Comparison of ENCODE assay signal across 9 mouse cellular contexts in the genomic region with DNA sequence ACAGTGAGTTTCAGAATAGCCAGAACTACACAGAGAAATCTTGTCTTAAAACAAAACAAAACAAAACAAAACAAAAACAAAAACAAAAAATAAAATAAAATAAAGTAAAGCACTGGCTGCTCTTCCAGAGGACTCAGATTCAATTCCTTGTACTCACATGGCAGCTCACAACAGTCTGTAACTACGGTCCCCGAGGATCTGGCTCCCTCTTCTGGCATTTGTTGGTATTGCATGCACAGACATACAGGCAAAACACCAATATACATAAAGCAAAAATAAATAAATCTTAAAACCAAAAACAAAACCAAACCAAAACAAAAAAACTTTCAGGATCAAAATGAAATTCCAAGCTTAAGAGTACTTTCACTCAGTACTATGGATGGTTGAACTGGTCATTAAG. TPM values are rescaled to one million over a fixed set of nuclear protein-coding genes. Genes with fewer than 3 reads are reported as not detected.
DNase-seq lines count a peak whose midpoint lies in the region; ATAC-seq and TF ChIP-seq lines count a peak whose summit lies in the region.
"Had no signal": no experiment of that assay in that cellular context is flagged by ENCODE, and none has a peak within 500 bp of the region (broad histone marks: within the 10 kb centered on the region; RNA-seq: fewer than 3 reads in every experiment).

No protein-coding gene starts in this region.

- H3K36me3 ChIP-seq in heart, adult 2 months (ENCODE audit: control insufficient read depth, insufficient read depth, low read length) = no peaks in the 10 kb centered on the region
- no peaks in the 10 kb centered on the region for H3K36me3 ChIP-seq in spleen, adult 2 months (ENCODE audit: control insufficient read depth, insufficient read depth, low read length)
- H3K36me3 ChIP-seq: limb, embryonic 12.5 days had no signal

- H3K9ac ChIP-seq in heart, adult 2 months (ENCODE audit: low read depth, low read length) = no peak overlapping the region
- H3K9ac ChIP-seq: limb, embryonic 12.5 days had no signal

- intact Hi-C loops in heart, adult 2 months (cut with DNase I) = no loop called here

- H3K27me3 ChIP-seq in heart, adult 2 months (ENCODE audit: control insufficient read depth, insufficient read depth, low read length) = no peaks in the 10 kb centered on the region
- no peaks in the 10 kb centered on the region for H3K27me3 ChIP-seq in spleen, adult 2 months (ENCODE audit: control insufficient read depth, insufficient read depth, low read length)
- H3K27me3 ChIP-seq: limb, embryonic 12.5 days had no signal

- H3K4me3 ChIP-seq in heart, adult 2 months = no peak overlapping the region
- H3K4me3 ChIP-seq in spleen, adult 2 months (ENCODE audit: extremely low read depth, insufficient read depth, insufficient read length) = no peak overlapping the region
- H3K4me3 ChIP-seq: limb, embryonic 12.5 days had no signal

- 19% methylated on average over 2 of the region's 2 CpGs for WGBS in heart, adult 2 months
- WGBS in spleen, adult 2 months = 15% methylated on average over 2 of the region's 2 CpGs

- peak; percentile 78 for TF ChIP-seq CTCF in heart, adult 2 months (IDR thresholded peaks at IDR 0.05)
- peak; percentile 8; the same call in 1 of the 2 replicates for TF ChIP-seq CTCF in spleen, adult 2 months (IDR thresholded peaks at IDR 0.05; ENCODE audit: extremely low read depth, insufficient read depth, insufficient read length, insufficient replicate concordance)

- peak; percentile 74 for ATAC-seq in megakaryocyte progenitor cell, adult 5-6 weeks (replicated peaks; ENCODE audit: poor library complexity)
- no peak for ATAC-seq in frontal cortex, adult (ENCODE audit: low TSS enrichment)

- no peak for TF ChIP-seq POLR2A in heart, adult 2 months (IDR thresholded peaks at IDR 0.05; ENCODE audit: insufficient read depth, low read depth, low read length)
- no peak for TF ChIP-seq POLR2A in spleen, adult 2 months (IDR thresholded peaks at IDR 0.05; ENCODE audit: low read depth, low read length)

- no peaks in the 10 kb centered on the region for H3K4me1 ChIP-seq in heart, adult 2 months (ENCODE audit: control insufficient read depth, insufficient read depth, low read length)
- H3K4me1 ChIP-seq in spleen, adult 2 months (ENCODE audit: control insufficient read depth, insufficient read depth, insufficient read length) = no peaks in the 10 kb centered on the region
- H3K4me1 ChIP-seq: limb, embryonic 12.5 days had no signal

- no peak for TF ChIP-seq EP300 in heart, adult 2 months (IDR thresholded peaks at IDR 0.05; ENCODE audit: insufficient read depth, low read depth, low read length)

- H3K79me2 ChIP-seq in heart, adult 2 months (replicated peaks; ENCODE audit: control insufficient read depth, insufficient read depth, low read length) = no peaks in the 10 kb centered on the region

- peak; percentile 2 to 33 for DNase-seq in heart, adult 2 months
- DNase-seq in heart, adult 11 months = no peak
- DNase-seq in spleen, adult 2 months (ENCODE audit: low read depth in 1 of 2, low spot score in 2 of 2) = peak in 1 of 2 experiments; percentile 15
- no peak for DNase-seq in spleen, adult 12 weeks (ENCODE audit: low spot score)
- peak; percentile 13 for DNase-seq in c-Kit-positive CD71-positive TER-119-negative erythroid progenitor cells, embryonic 14.5 days (ENCODE audit: low read depth)
- peak; percentile 37 for DNase-seq in kidney, adult 9 months

- H3K27ac ChIP-seq in heart, adult 2 months = no peak overlapping the region
- no peak overlapping the region for H3K27ac ChIP-seq in spleen, adult 2 months (ENCODE audit: insufficient read depth, low read length)
- H3K27ac ChIP-seq: limb, embryonic 12.5 days had no signal

RNA-seq across cellular contexts. Expression of a gene that starts 36.0 kb away (rescaled TPM):
- total RNA-seq in heart, adult 2 months (2021) = 10 to 100 TPM; 25.1 to 25.7 TPM
- 22.6 and 34.9 TPM in 2 replicates for polyA plus RNA-seq in heart, adult 2 months (2012; rRNA removed)
- 32.3 and 43.7 TPM in 2 replicates for polyA plus RNA-seq in spleen, adult 2 months (2012; rRNA removed)
- total RNA-seq in megakaryocyte progenitor cell, adult 5-6 weeks (2015) = 45.1 and 51.9 TPM in 2 replicates
- 37.5 and 42.5 TPM in 2 replicates for total RNA-seq in megakaryocyte progenitor cell, adult 5-6 weeks (2017)

Comparison
In these comparisons a context has a peak if more than half of its experiments do, and no peak if none do; other contexts are left out.
1. DNase-seq: peak in heart, adult 2 months (2 of 2), c-Kit-positive CD71-positive TER-119-negative erythroid progenitor cells, embryonic 14.5 days (single experiment) and kidney, adult 9 months (single experiment); none in heart, adult 11 months (single experiment) and spleen, adult 12 weeks (single experiment).